Mouse (Mus musculus) olfactory bulb, adult 2 months (tissue): Measurements from ENCODE around the gene Arih2.

Experiments used
- CTCF ChIP-seq: fragments of 200-500 bp; IDR thresholded peaks from 2 replicates; pipeline ENCODE4 v1.5.1; 2012; ENCODE audit warnings: low read depth, mild to moderate bottlenecking, low read length, moderate library complexity; ENCODE audit not compliant: insufficient read depth
- POLR2A ChIP-seq: fragments of 200-500 bp; IDR thresholded peaks from 2 replicates; pipeline ENCODE4 v1.6.1; 2012; ENCODE audit warnings: mild to moderate bottlenecking, low read depth, low read length, moderate library complexity; ENCODE audit not compliant: insufficient read depth

DNA sequence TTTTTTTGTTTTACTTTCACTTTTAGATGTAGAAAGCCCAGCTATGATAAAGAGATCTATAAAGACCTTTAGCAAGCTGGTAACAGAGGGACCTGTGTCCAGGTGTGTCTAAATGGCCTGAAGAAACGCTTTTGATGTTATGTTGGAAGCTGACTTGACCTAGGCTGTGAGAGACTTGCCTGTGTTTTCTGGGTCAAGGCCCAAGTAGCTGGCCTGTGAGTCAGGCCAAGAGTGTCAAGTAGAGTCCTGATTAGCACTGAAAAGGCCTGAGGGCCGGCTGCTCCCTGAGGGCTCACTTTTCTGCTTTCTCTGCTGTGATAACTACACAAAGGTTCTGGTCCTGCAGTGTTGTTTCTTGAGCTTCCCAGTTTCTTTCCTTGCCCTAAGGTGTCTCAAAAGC is 38.5 kb upstream of the Arih2 start:
- TF ChIP-seq CTCF, result no peak
- no peak for TF ChIP-seq POLR2A
